In the genomic region with DNA sequence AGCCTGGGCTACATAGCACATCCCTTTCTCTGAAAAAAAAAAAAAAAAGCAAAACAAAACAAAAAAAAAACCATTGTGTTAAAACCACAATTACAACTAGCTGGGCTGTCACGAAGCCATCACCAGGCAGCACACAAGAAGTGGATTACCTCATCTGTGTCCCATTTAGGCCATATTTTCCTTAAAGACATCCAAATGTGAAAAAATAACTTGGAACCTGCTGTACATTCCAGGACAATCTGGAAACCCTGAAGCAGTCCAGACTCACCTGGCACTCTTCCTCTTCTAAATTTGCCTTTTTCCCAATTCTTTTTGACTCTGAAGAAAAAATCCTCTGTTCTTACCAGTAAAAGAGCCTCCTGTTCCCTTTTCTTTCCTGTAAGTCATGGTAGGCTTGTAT, we compare ENCODE assay signal across 18 mouse cellular contexts.
"Had no signal": no experiment of that assay in that cellular context is flagged by ENCODE, and none has a peak within 500 bp of the region (broad histone marks: within the 10 kb centered on the region; RNA-seq: fewer than 3 reads in every experiment).

No protein-coding gene starts in this region.

- H3K27ac ChIP-seq: kidney, embryonic 15.5 days; liver, embryonic 13.5 days; neural tube, embryonic 12.5 days; neural tube, embryonic 15.5 days; stomach, postnatal 0 days had no signal

- H3K27me3 ChIP-seq: kidney, embryonic 15.5 days; liver, embryonic 13.5 days; neural tube, embryonic 12.5 days; neural tube, embryonic 15.5 days had no signal

- H3K9me3 ChIP-seq: kidney, embryonic 15.5 days; liver, embryonic 13.5 days; neural tube, embryonic 12.5 days; neural tube, embryonic 15.5 days had no signal

- H3K4me2 ChIP-seq: kidney, embryonic 15.5 days; liver, embryonic 13.5 days; midbrain, embryonic 11.5 days; neural tube, embryonic 12.5 days; neural tube, embryonic 15.5 days had no signal

- H3K4me3 ChIP-seq: kidney, embryonic 15.5 days; liver, embryonic 13.5 days; neural tube, embryonic 12.5 days; neural tube, embryonic 15.5 days had no signal

- H3K9ac ChIP-seq: kidney, embryonic 15.5 days; liver, embryonic 13.5 days; neural tube, embryonic 12.5 days; neural tube, embryonic 15.5 days had no signal

- H3K36me3 ChIP-seq: kidney, embryonic 15.5 days; liver, embryonic 13.5 days; neural tube, embryonic 12.5 days; neural tube, embryonic 15.5 days had no signal

- DNase-seq: kidney, adult 11 months; kidney, adult 8-10 months; kidney, postnatal 10 days; kidney, postnatal 36 days; liver, embryonic 13.5 days; lung, adult 2 months; lung, postnatal 14 days; lung, postnatal 4 days; midbrain, embryonic 14.5 days; right cerebral cortex, adult 18-20 months; right cerebral cortex, postnatal 14 days; right cerebral cortex, postnatal 4 days; thymus, postnatal 25 days had no signal
